Mouse (Mus musculus) liver, embryonic 12.5 days (tissue): ENCODE results near the gene Vezt. TPM values are rescaled to one million over a fixed set of nuclear protein-coding genes. Genes with fewer than 3 reads are reported as not detected.
A peak's percentile ranks its signal among the peaks of the same experiment; 100 is the strongest.

Experiments
- ATAC-seq: fragments of 200-750 bp; cut with Nextera tagmentation; 2 replicates; pipeline ENCODE4 v1.8.0; 2017; ENCODE audit warnings: moderate number of reproducible peaks, mild to moderate bottlenecking, moderate library complexity
- H3K27ac ChIP-seq: fragments of 300-500 bp; sonication (generic); 2 replicates; pipeline ENCODE4 v1.5.1; 2016; ENCODE audit warnings: mild to moderate bottlenecking
- H3K27me3 ChIP-seq: fragments of 300-500 bp; sonication (generic); replicated peaks from 2 replicates; pipeline ENCODE4 v1.6.1; 2016; ENCODE audit warnings: mild to moderate bottlenecking, moderate library complexity
- H3K36me3 ChIP-seq: fragments of 300-500 bp; sonication (generic); 2 replicates; pipeline ENCODE4 v1.6.1; 2016; ENCODE audit warnings: mild to moderate bottlenecking, moderate library complexity
- H3K4me1 ChIP-seq: fragments of 300-500 bp; sonication (generic); 2 replicates; pipeline ENCODE4 v1.6.1; 2016
- H3K4me2 ChIP-seq: fragments of 300-500 bp; sonication (generic); 2 replicates; pipeline ENCODE4 v1.6.1; 2016; ENCODE audit warnings: mild to moderate bottlenecking, moderate library complexity
- H3K4me3 ChIP-seq: fragments of 300-500 bp; sonication (generic); 2 replicates; pipeline ENCODE4 v1.5.1; 2016; ENCODE audit warnings: mild to moderate bottlenecking, moderate library complexity
- H3K9ac ChIP-seq: fragments of 300-500 bp; sonication (generic); 2 replicates; pipeline ENCODE4 v1.6.1; 2016; ENCODE audit warnings: mild to moderate bottlenecking, moderate library complexity
- H3K9me3 ChIP-seq: fragments of 300-500 bp; sonication (generic); replicated peaks from 2 replicates; pipeline ENCODE4 v1.6.1; 2016; ENCODE audit warnings: mild to moderate bottlenecking, moderate library complexity
- WGBS: fragments of 180-500 bp; shearing (Covaris S2); methylation state at CpG from one replicate; pipeline ENCODE4 v1.1.7; 2016; ENCODE audit not compliant: insufficient replicate concordance; 5-methylcytosine and 5-hydroxymethylcytosine counted together
- polyA plus RNA-seq: library from polyadenylated mRNA; unstranded; fragments of >200 nt; fragmentation: Nextera tagmentation; extraction: Ambion mirVana; gene quantifications from 2 replicates; pipeline ENCODE4 v1.2.1, GENCODE M21; 2016

Vezt gene
- polyA plus RNA-seq, 1 experiment from 2014 or later: 13.3 TPM

GRCm38 (mm10) chr10:94000223-94000622, 35.4 kb downstream of the Vezt start:
- Histone ChIP-seq H3K4me2 (no peak overlapping the region), H3K9me3 (no peaks in the 10 kb centered on the region; the same call in 1 of the 2 replicates), H3K27me3 (no peaks in the 10 kb centered on the region), H3K4me1 (no peaks in the 10 kb centered on the region), H3K4me3 (no peak overlapping the region), H3K36me3 (peaks cover 84% of the 10 kb centered on the region), H3K9ac (no peak overlapping the region), H3K27ac (no peak overlapping the region)
- 59% methylated on average over 10 of the region's 10 CpGs for WGBS
- no peak for ATAC-seq

GRCm38 (mm10) chr10:93999357-93999756, 36.3 kb downstream of the Vezt start:
- Histone ChIP-seq H3K27ac (no peak overlapping the region), H3K4me2 (no peak overlapping the region), H3K9me3 (no peaks in the 10 kb centered on the region; the same call in 1 of the 2 replicates), H3K27me3 (no peaks in the 10 kb centered on the region), H3K4me1 (no peaks in the 10 kb centered on the region), H3K36me3 (peaks cover 89% of the 10 kb centered on the region), H3K9ac (no peak overlapping the region), H3K4me3 (no peak overlapping the region)
- no peak for ATAC-seq
- 48% methylated on average over 1 of the region's 1 CpGs for WGBS

GRCm38 (mm10) chr10:93995100-93995499, 40.5 kb downstream of the Vezt start:
- H3K36me3 ChIP-seq: peaks cover 89% of the 10 kb centered on the region
- ATAC-seq: no peak
- H3K4me1 ChIP-seq: no peaks in the 10 kb centered on the region
- 85% methylated on average over 1 of the region's 1 CpGs for WGBS
- H3K27me3 ChIP-seq: no peaks in the 10 kb centered on the region
- H3K27ac ChIP-seq: no peak overlapping the region
- no peak overlapping the region for H3K9ac ChIP-seq
- no peak overlapping the region for H3K4me2 ChIP-seq
- no peak overlapping the region for H3K4me3 ChIP-seq
- H3K9me3 ChIP-seq: no peaks in the 10 kb centered on the region

- ATAC-seq: no peak
- no peak overlapping the region for H3K27ac ChIP-seq
- peaks cover 88% of the 10 kb centered on the region for H3K36me3 ChIP-seq
- no peaks in the 10 kb centered on the region for H3K27me3 ChIP-seq
- H3K9me3 ChIP-seq: no peaks in the 10 kb centered on the region
- H3K4me3 ChIP-seq: no peak overlapping the region
- H3K9ac ChIP-seq: no peak overlapping the region
- H3K4me1 ChIP-seq: no peaks in the 10 kb centered on the region
- WGBS: 92% methylated on average over 10 of the region's 10 CpGs
- H3K4me2 ChIP-seq: no peak overlapping the region
Measured at GRCm38 (mm10) chr10:93994136-93994535, 41.5 kb downstream of the Vezt start.

- H3K9ac ChIP-seq: no peak overlapping the region
- no peaks in the 10 kb centered on the region for H3K27me3 ChIP-seq
- H3K4me3 ChIP-seq: no peak overlapping the region
- no peak for ATAC-seq
- no peaks in the 10 kb centered on the region for H3K4me1 ChIP-seq
- peaks cover 61% of the 10 kb centered on the region for H3K36me3 ChIP-seq
- no peak overlapping the region for H3K4me2 ChIP-seq
- H3K9me3 ChIP-seq: no peaks in the 10 kb centered on the region
- no peak overlapping the region for H3K27ac ChIP-seq
Measured at GRCm38 (mm10) chr10:93985357-93985756, 50.3 kb downstream of the Vezt start.

GRCm38 (mm10) chr10:93969306-93969705, 66.3 kb downstream of the Vezt start:
- Histone ChIP-seq H3K27ac (no peak overlapping the region), H3K9me3 (no peaks in the 10 kb centered on the region), H3K27me3 (no peaks in the 10 kb centered on the region), H3K4me1 (no peaks in the 10 kb centered on the region), H3K9ac (no peak overlapping the region), H3K4me3 (no peak overlapping the region), H3K36me3 (peaks cover 48% of the 10 kb centered on the region), H3K4me2 (no peak overlapping the region)
- no peak for ATAC-seq
- 79% methylated on average over 10 of the region's 10 CpGs for WGBS

- Histone ChIP-seq H3K27ac (no peak overlapping the region), H3K36me3 (peaks cover 30% of the 10 kb centered on the region), H3K4me2 (no peak overlapping the region), H3K4me3 (no peak overlapping the region), H3K9ac (no peak overlapping the region), H3K4me1 (no peaks in the 10 kb centered on the region), H3K27me3 (no peaks in the 10 kb centered on the region), H3K9me3 (no peaks in the 10 kb centered on the region)
- no peak for ATAC-seq
Measured at GRCm38 (mm10) chr10:93967486-93967885, 68.1 kb downstream of the Vezt start.

GRCm38 (mm10) chr10:93954023-93954422, 81.6 kb downstream of the Vezt start:
- Histone ChIP-seq H3K4me3 (no peak overlapping the region), H3K4me2 (no peak overlapping the region), H3K9me3 (no peaks in the 10 kb centered on the region), H3K9ac (no peak overlapping the region), H3K4me1 (no peaks in the 10 kb centered on the region), H3K27ac (no peak overlapping the region), H3K27me3 (no peaks in the 10 kb centered on the region), H3K36me3 (no peaks in the 10 kb centered on the region)
- ATAC-seq: no peak
- 80% methylated on average over 3 of the region's 3 CpGs for WGBS

GRCm38 (mm10) chr10:93953504-93953903, 82.1 kb downstream of the Vezt start:
- Histone ChIP-seq H3K4me1 (no peaks in the 10 kb centered on the region), H3K4me3 (no peak overlapping the region), H3K36me3 (no peaks in the 10 kb centered on the region), H3K4me2 (no peak overlapping the region), H3K9ac (no peak overlapping the region), H3K9me3 (no peaks in the 10 kb centered on the region), H3K27ac (no peak overlapping the region), H3K27me3 (no peaks in the 10 kb centered on the region)
- 70% methylated on average over 7 of the region's 7 CpGs for WGBS
- no peak for ATAC-seq

GRCm38 (mm10) chr10:93950991-93951390, 84.6 kb downstream of the Vezt start:
- H3K27me3 ChIP-seq: peaks cover 2% of the 10 kb centered on the region; the same call in 1 of the 2 replicates
- no peak overlapping the region for H3K27ac ChIP-seq
- no peak overlapping the region for H3K9ac ChIP-seq
- H3K4me1 ChIP-seq: no peaks in the 10 kb centered on the region
- no peak overlapping the region for H3K4me2 ChIP-seq
- ATAC-seq: no peak
- H3K36me3 ChIP-seq: no peaks in the 10 kb centered on the region
- WGBS: 79% methylated on average over 3 of the region's 3 CpGs
- H3K4me3 ChIP-seq: no peak overlapping the region
- H3K9me3 ChIP-seq: no peaks in the 10 kb centered on the region

- peaks cover 2% of the 10 kb centered on the region; the same call in 1 of the 2 replicates for H3K27me3 ChIP-seq
- no peak for ATAC-seq
- H3K4me1 ChIP-seq: 0 out of 2 replicates have a peak, but pooled peaks cover 5% of the 10 kb centered on the region
- H3K4me2 ChIP-seq: no peak overlapping the region
- H3K9me3 ChIP-seq: no peaks in the 10 kb centered on the region
- no peaks in the 10 kb centered on the region for H3K36me3 ChIP-seq
- H3K9ac ChIP-seq: no peak overlapping the region
- WGBS: 76% methylated on average over 2 of the region's 2 CpGs
- H3K4me3 ChIP-seq: no peak overlapping the region
- H3K27ac ChIP-seq: no peak overlapping the region
Measured at GRCm38 (mm10) chr10:93949921-93950320, 85.7 kb downstream of the Vezt start.

- no peak overlapping the region for H3K4me2 ChIP-seq
- H3K36me3 ChIP-seq: no peaks in the 10 kb centered on the region
- ATAC-seq: peak; percentile 46
- H3K9ac ChIP-seq: no peak overlapping the region
- H3K4me3 ChIP-seq: no peak overlapping the region
- WGBS: 55% methylated on average over 9 of the region's 9 CpGs
- peaks cover 5% of the 10 kb centered on the region; the same call in 1 of the 2 replicates for H3K4me1 ChIP-seq
- H3K9me3 ChIP-seq: no peaks in the 10 kb centered on the region
- H3K27me3 ChIP-seq: peaks cover 2% of the 10 kb centered on the region; the same call in 1 of the 2 replicates
- H3K27ac ChIP-seq: no peak overlapping the region
Measured at GRCm38 (mm10) chr10:93945843-93946499, 89.6 kb downstream of the Vezt start.

GRCm38 (mm10) chr10:93945364-93945763, 90.3 kb downstream of the Vezt start:
- Histone ChIP-seq H3K27me3 (peaks cover 2% of the 10 kb centered on the region; the same call in 1 of the 2 replicates), H3K4me2 (no peak overlapping the region), H3K9me3 (no peaks in the 10 kb centered on the region), H3K9ac (no peak overlapping the region), H3K4me1 (peaks cover 5% of the 10 kb centered on the region; the same call in 1 of the 2 replicates), H3K36me3 (no peaks in the 10 kb centered on the region), H3K4me3 (no peak overlapping the region), H3K27ac (no peak overlapping the region)
- 41% methylated on average over 4 of the region's 4 CpGs for WGBS
- ATAC-seq: no peak
